Mouse (Mus musculus) brain, embryonic 14.5 days (tissue): ENCODE measurements around the gene Lypd5.

ENCODE experiments used
- CTCF ChIP-seq: fragments of 200-500 bp; IDR thresholded peaks from 2 replicates; pipeline ENCODE4 v1.5.1; 2012; ENCODE audit warnings: inconsistent platforms, mild to moderate bottlenecking, moderate library complexity, borderline replicate concordance; ENCODE audit not compliant: insufficient read depth, insufficient read length; ENCODE audit errors: extremely low read depth
- POLR2A ChIP-seq: fragments of 200-500 bp; IDR thresholded peaks from 2 replicates; pipeline ENCODE4 v1.6.1; 2012; ENCODE audit warnings: mild to moderate bottlenecking, inconsistent platforms, borderline replicate concordance; ENCODE audit not compliant: poor library complexity, insufficient read depth, insufficient read length, severe bottlenecking; ENCODE audit errors: extremely low read depth

DNA sequence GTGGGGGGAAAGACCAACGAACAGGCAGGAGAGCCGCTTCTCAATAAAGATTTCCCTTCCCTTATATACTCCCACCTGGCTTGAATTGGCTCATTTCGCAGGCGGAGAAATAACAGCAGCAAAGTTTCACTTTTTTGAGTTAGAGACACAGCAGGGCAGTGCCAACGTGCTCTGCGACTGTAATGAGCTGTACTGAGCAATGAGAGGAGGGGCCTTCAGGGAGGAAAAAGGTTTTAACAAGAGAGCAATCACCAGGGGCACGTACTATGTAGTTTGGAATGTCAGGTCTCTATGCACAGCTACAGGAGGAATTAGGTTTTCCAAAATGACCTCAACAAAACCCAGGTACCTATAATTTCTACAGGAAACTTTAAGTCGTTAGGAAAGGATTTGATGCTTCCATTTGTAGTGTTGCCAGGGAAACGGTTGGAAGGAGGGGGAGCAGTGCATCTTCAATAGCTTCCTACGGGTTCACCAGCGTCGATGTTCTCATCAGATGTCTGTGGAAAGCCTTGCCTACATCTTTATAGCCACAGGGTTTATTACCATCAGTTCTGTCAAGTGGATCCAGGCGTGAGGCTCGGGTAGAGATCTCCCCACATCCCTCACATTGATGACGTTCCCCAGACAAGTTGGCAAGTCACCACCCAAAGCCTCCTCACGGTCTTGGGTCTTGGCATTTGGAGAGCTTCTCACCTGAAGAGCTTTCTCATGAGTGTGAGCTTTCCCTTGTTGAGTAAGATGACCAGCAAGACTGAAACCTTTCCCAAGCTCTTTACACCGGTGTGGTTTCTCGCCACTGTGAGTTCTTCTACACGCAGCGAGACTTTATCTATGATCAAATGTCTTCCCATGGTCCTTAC is 22.5 kb upstream of the Lypd5 start:
- TF ChIP-seq CTCF (no peak), POLR2A (no peak)
